Mouse (Mus musculus) left cerebral cortex, adult 9 months (tissue): ENCODE measurements around the gene Ttc17.

Experiments used
- DNase-seq, 2 experiments: peaks; one replicate each; pipeline ENCODE4 v3.0.0; 2022; ENCODE audit warnings: low spot score in 2 of 2

Ttc17 gene

GRCm38 (mm10) chr2:94381057-94381647 lies 25.3 kb downstream of the Ttc17 start:
- DNase-seq: no peak

DNA sequence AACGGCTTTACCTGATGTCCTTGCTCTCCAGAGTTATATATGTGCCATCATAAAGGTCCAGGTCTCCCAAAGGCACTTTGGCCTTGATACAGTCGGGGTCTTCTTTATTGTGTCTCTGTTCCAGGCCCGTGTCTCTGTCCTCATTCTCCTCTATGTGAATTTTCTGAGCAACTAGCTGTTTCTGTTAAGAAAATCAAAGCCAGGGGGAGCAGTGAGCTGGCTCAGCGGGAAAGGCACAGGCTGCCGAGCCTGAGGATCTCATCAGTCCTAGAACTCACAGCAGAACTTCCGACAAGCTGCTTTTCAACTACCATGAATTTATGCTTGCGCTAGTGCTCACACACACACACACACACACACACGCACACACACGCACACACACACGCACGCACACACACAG lies 27.8 kb downstream of the Ttc17 start:
- no peak for DNase-seq

GRCm38 (mm10) chr2:94371093-94371492 lies 35.4 kb downstream of the Ttc17 start:
- DNase-seq: peak in 1 of 2 experiments; percentile 17

- DNase-seq: no peak
Measured at GRCm38 (mm10) chr2:94363821-94364220, 42.7 kb downstream of the Ttc17 start.

- no peak for DNase-seq
Measured at GRCm38 (mm10) chr2:94360398-94360973, 46.0 kb downstream of the Ttc17 start.

GRCm38 (mm10) chr2:94348165-94348591 lies 58.3 kb downstream of the Ttc17 start:
- no peak for DNase-seq

GRCm38 (mm10) chr2:94346746-94347145 lies 59.7 kb downstream of the Ttc17 start:
- no peak for DNase-seq

DNA sequence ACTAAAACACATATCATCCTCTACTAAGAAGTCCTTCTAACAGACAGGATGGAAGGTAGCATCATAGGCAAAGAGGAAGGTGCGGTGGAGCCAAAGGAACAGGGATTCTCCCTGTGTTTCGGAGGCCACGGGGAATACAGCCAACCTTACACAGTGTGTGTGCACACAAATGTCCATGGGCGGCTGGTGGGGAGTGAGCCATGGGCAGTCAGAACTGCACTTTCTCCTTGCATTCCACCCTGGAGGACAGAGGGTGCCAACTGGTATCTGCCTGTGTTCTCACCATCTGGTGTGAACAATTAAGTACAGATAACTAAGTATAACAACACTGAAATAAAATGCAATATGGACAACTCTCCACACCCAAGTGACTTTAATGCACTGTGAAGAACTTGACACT lies 61.9 kb downstream of the Ttc17 start:
- DNase-seq: no peak

GRCm38 (mm10) chr2:94343290-94344285 lies 62.9 kb downstream of the Ttc17 start:
- no peak for DNase-seq

DNA sequence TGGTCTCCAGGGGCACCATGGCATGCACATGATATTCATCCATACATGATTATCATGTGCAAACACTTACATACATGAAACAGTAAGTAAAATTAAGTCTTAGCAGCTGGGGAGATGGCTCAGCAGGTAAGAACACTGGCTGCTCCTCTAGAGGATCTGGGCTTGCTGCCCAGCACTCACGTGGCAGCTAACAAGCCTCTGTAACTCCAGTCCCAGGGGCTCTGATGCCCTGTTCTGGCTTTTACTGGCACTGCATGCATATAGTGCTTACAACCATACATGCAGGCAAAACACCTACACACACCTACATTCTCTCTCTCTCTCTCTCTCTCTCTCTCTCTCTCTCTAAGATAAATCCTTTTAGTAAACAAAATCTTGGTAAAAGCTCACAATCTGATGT lies 65.7 kb downstream of the Ttc17 start:
- DNase-seq: no peak

- DNase-seq: no peak
Measured at GRCm38 (mm10) chr2:94339495-94339894, 67.0 kb downstream of the Ttc17 start.

- peak in 1 of 2 experiments; percentile 77 for DNase-seq
Measured at GRCm38 (mm10) chr2:94336336-94336735, 70.2 kb downstream of the Ttc17 start.

DNA sequence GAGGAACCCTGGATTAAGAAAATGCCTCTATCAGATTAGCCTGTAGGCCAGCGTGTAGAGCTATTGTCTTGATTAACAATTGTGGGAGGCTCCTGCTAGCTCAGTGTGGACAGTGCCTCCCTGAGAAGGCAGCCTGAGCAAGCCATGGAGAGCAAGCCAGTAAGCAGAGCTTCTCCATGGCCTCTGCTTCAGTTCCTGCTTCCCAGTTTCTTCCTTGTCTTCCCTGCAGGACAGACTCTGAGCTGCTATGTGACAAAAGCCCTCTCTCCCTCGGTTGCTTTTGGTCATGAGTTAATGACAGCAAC lies 71.8 kb downstream of the Ttc17 start:
- no peak for DNase-seq

DNA sequence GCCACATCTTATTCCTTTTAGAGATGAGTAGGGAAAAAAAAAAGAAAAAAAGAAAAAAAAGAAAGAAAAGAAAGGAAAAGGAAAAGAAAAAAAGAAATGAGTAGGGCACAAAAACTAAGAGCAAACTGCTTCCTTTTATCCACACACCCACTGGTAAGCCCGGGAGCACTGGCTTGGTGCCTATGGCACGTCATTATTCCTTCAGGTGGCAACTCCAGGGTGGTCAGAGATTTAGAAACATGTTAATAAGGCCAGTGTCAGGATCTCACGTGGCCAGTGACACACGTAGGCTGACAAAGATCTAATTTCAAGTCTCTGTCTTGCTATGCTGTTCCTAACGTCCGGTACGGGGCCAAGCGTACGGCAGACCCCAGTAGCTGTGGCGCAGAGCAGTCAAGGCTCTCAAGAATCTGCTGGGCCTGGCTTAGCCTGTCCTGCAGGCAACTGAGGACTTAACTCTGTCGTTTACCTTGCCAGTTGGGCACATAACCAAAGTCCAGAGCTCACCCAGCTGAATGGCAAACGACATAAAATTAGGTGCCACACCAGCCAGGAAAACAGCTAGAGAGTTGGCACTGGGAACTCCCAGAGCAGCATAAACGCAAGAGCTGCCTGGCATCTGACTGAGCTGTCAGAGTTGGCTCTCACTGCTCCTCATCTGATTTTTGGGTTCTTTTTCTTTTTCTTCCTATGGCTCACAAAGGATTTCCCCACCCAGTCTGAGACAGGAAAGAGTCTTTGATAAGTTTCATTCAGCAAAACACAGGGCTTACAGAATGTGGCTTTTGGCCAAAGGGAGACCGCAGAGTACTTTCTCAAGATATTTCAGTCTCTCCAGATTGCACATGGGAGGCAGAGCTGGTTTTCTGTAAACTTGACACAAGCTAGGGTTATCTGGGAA lies 72.4 kb downstream of the Ttc17 start:
- DNase-seq: no peak

DNA sequence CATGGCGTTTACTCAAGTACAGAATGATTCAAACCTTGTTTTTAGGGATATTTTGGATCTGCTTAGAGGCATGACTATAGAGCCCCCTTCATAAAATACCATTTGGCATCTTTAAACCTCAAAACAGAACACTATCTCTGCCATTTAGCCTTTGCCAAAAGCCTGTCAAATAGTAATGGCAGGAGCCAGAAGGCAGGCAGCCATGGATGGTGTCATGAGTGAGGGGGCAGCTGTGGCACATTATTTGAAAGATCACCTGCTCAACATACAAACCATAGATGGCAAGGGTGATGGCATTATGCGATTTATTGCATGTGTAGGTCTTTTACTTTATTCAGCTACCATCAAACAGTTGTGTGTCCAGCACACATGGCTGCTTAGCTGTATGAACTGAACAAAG lies 73.4 kb downstream of the Ttc17 start:
- no peak for DNase-seq

- no peak for DNase-seq
Measured at GRCm38 (mm10) chr2:94329336-94329735, 77.2 kb downstream of the Ttc17 start.

DNA sequence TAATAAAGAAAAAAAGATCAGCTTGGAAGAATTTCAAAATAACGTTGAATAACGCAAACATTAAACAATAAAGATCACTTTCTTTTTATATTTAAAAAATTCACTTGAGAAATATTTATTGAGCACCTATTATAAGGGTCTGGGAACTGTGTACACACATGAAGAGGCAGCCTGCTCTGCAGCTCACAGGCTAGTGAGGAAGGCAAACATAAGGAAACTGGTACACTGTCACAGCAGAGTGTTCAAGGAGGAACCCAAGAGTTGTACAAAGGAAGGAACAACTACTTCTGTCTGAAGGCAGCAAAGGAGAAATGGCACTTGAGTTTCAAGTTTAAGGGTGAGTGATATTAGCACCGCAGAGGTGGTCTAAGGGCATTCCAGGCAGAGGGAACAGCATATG lies 78.7 kb downstream of the Ttc17 start:
- DNase-seq: no peak

DNA sequence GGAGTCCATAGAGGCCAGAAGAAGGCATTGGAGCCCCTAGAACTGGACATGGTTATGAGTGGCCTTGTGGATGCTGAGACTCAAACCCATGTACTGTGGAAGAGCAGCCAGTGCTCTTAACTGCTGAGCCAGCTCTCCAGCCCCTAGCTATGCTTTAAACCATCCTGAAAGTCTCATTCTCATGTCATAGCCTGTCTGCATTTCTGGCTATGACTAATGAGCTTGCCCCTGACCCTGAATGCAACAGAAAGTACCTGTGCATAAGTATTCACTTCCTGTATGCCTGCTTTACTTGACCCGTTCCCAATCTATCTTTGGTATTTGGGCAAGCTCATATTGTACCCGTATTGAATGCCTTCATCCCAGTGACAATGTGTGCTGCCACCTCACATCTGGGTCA lies 86.7 kb downstream of the Ttc17 start:
- DNase-seq: no peak

DNA sequence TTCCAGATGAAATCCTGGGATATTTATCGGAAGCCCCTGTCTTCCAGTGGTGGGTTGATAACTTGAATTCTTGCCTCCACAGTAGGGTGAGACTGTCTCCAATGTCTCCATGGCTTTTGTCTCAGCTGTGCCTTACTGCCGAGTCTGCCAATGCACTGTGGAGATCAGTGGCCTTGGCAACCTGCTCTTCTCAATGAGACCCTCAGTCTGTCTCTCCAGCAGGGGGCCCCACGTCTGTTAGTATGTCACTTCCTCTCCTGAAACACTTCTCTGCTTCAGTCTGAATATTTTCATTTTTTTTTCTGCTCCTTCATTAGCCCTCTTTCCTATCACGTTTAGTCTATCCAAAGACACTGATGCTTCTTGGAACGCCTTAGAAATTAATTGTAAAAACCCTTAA lies 90.0 kb downstream of the Ttc17 start:
- DNase-seq: no peak

DNA sequence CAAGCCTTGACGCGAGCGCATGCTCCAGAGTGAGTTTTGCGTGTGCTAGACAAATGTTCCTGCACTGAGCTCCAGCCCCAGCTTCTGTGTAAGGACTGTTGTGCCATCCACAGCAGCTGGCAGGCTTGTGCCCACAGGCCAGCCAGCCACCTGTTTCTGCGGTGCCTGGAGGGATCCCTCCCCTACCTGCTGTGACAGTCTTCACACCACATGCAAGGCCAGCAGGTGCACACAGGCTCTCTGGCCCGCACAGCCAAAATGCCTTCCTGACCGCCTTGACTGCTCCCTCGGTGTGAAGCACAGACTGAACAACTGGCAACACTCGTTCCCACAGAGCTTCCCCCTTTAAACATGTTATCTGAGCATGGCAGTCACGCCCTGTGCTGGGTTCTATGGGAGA lies 102.5 kb downstream of the Ttc17 start:
- DNase-seq: no peak

DNA sequence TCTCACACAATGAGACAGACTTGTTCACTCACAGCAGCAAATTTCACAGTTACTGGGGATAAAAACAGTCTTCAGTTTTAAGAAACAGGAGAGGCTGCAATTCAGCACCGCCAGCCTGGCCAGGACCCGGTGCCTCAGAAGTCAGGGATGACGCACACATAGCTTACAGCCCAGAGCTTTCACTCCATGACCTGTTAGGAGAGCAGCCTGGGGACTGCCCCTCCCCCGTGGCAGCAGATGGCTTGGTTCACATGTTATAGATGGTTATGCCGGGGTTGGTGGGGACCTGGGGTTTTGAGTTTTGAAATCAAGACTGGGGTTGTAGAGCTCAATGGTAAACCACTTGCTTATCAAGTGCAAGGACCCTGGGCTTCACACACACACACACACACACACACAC lies 104.1 kb downstream of the Ttc17 start:
- no peak for DNase-seq

DNA sequence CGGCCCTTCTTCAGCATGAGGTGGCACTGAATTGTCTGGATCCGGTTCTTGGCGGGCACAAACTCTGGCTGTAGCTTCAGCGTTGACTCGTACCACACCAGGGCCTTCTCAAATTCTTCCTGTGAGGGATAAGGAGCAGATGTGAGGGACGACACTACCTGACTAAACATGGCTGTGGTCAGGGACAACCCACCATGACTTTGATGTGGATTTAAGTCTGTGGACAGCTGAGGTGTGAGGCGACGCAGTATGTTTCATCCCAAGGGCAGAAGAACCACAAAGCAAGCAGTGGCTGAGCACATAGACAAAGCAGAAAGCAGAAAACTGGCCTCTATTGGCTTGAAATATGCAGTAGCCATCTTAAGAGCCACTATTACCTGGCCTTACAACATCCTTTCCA lies 104.7 kb downstream of the Ttc17 start:
- no peak for DNase-seq
